Mouse (Mus musculus): ENCODE measurements around the gene Shd.
A peak's percentile ranks its signal among the peaks of the same experiment; 100 is the strongest.

The Shd gene

DNA sequence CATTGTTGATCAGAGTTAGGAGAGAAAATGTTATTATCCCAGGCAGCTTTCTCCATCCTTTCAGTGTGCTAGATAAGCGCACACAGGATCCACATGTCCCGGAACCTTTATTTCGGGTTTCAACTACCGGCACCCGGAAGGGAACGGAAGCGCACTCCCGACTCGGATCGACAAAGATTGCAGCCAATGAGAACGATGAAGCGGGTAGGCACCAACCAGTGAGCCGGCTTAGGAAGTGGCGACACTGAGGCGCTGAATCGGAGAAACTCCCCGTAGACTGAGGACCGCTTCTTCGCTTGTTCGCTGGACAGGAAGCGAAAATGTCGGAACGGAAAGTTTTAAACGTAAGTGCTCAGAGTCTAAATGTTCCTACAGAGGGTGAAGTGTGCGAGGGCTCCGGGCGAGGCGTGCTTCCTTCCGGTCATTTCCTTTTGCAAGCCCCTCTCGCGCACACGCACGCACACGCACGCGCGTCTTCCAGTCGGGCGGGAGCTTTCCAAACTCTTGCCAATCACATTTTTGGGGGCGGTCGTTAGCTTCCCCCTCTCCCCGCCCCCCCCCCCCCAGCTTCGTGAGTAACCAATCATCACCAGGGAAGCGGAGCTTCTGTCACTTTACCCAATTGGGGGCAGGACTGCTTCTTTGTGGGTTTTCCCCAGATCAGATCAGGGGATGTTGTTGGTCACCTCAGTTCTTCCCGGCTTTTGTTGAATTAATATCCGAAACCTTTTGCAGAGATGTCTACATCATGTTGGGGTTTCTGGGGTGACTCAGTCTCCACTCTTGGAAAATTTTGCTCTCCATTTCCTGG lies 11.1 kb upstream of the Shd start, which contains the start of gene Yju2:
Yju2 (plus strand) TSS at position 182 of the 811 bp plus-strand sequence.
- DNase-seq (ENCODE audit: low spot score) = peak; percentile 96

DNA sequence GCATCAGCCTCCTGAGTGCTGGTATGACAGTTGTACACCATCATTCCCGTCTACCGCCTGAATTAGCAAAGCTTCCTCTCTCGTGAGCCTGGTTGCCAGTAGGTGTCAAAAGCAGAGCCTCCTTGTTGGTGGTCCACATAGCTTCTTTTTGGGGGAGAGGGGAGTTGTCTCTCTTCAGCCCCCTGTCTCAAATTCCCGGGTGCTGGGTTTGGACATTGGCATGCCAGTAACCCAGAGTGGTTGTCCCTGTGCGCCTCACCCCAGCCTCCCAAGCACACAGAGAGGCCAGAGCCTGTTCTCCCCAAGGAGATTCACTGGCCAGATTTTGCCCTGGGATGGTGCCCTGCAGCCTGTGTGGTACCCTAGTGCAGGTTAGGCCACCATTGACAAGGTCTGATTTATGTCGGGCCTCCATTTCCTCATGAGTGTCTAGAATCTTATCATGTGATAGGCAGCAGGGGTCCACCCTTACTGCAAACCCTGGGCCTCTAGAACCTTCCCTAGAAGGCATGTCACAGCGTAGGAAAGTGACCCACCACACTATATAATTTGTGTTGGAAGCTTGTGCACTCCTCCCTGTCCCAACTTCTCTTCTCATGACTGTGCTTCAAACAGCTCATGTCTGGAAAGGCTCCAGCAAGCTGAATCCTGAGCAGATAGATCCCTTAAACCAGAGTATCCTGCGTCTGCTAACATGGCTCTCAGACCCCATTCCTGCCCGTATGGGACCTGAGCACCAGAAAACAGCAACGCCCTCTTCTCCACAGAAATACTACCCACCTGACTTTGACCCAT lies 10.1 kb upstream of the Shd start:
- no peak for DNase-seq (ENCODE audit: low spot score)

DNA sequence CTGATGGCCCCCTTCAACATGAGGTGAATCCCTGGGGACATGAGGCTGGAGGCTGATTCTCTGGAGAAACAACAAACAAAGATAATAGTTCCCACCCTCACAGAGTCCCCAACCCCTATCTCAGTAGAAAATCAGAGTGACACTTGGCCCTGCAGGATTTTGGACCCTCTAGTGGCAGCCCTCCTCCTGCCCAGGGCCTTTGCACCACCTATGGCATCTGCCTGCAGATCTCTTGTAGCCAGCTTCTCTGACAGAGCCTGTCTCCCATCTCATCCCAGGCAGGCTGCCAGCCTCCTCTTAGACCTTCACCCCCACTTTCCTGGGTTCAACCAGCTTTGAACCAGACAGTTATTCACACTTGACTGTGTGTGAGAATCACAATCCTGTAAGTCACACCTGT lies 9.5 kb upstream of the Shd start:
- DNase-seq (ENCODE audit: low spot score) = no peak

DNA sequence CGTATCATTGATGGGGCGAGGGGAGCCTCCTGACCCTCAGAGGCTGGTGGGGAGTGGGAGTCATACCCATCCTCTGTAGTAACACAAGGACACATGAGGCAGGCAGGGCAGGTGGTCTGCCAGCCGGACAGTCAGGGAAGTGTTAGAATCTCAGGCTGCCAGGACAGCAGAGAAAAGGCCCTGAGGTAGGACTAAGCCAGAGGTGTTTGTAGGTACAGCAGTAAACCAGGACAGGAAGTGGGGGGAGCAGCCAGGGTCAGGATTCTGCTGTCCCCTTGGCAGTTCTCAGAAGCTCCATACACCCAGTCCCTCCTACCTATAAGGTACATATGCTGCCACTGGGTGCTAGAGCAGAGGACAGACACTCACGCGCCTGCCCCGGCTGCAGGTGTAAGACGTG lies 8.6 kb upstream of the Shd start:
- no peak for DNase-seq (ENCODE audit: low spot score)

DNA sequence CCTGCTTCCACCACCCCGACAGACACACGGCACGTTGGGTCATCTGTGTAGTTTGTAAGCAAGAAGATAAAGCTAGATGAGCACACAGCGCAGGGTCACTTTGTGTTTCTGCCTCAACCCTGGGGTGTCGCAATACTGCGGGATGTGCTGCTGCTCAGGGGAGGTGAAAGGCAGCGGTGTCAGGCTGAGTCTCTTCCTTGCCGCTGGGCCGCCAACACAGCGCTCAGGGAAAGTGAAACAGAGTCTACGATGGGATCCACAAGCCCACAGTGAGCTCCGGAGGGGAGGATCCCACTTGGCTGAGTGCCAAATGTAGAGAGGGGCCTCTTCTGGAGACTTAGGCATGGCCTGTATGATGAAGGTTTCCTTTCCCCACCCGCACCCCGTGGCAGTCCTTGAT lies 7.1 kb upstream of the Shd start:
- no peak for DNase-seq (ENCODE audit: low spot score)

DNA sequence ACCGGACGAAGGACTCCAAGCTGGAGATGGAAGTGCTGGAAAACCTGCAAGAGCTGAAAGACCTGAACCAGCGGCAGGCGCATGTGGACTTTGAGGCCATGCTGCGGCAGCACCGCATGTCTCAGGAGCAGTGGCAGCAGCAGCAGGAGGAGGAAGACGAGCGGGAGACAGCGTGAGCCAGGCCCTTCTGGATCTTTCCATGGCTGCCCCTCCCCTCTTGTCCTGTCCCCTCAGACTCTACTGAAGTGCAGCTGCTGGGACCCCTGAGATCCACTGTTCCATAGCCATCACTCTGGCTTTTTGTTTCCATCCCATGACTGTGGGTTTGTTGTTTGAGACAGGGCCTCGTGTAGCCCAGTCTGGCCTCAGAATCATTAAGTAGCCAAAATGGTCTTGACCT lies 5.8 kb upstream of the Shd start:
- no peak for DNase-seq (ENCODE audit: low spot score)

DNA sequence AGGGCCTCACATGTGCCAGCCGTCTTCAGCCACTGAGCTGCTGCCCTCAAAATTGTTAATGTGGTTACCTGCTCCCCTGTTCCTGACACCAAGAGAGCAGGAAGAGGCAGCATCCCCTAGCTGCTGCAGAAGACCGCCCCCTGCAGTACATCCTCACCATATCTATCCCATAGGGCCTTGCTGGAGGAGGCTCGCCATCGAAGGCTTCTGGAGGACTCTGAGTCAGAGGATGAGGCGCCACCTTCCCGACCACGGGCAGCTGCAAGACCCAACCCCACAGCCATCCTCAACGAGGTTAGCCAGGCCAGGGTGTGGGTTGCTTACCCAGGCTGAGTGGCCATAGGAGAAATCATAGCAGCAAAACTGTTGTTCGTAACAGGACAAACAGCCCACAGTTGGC lies 5.3 kb upstream of the Shd start:
- DNase-seq (ENCODE audit: low spot score) = no peak

DNA sequence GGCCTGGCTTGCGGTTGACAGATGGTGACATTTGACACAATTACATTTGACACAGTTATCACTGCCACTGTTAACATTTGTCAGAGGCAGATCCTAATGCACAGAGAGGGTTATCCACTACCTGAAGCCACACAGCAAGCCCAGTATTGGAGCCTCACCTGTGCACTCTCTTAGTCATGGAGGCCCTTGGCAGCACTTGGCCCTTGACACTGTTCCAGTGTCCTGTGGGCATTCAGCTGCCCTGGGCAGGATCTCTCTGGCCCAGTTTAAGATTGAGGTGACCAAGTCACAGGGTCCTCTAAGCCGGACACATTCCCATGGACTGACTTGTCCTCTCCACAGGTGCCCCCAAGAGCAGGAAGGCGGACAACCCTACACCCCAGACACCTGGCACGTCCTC lies 3.1 kb upstream of the Shd start:
- DNase-seq (ENCODE audit: low spot score) = no peak

DNA sequence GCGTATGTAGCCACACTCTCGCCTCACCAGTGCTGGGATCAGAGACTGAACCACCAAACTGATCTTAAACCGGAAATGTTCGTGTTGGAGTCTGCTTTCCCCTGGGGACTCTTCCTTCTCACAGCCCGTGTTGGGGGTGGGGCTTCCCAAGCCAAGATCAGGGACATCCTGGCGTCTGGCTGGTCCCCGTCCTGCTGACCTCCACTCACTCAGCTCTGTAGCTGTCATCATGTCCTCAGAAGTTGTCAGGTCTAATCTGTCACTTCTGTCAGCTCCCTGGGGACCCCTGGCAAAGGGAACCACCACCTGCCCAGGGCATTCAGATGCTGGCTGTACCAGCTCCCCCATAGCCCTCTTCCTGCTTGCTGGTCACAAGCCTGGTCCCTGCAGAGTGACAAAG lies 2.1 kb upstream of the Shd start:
- DNase-seq (ENCODE audit: low spot score) = no peak

DNA sequence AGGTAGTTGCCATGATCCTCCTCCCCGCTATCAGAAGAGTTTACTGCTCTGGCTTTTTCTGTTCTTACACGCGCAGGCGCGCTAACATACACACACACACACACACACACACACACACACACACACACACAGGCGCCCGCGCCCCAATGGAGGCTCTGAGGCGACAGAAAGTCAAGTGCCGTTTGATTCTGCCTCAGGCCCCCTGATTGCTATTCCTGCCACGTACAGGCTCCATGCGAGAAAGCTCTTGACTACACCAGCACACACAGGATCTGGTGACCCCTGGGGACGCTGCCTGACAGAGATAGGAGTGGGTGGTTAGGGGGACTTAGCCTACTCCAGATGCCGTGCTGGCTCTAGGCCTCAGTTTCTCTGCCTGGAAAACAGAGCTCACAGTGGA lies 707 bp upstream of the Shd start:
- no peak for DNase-seq (ENCODE audit: low spot score)

DNA sequence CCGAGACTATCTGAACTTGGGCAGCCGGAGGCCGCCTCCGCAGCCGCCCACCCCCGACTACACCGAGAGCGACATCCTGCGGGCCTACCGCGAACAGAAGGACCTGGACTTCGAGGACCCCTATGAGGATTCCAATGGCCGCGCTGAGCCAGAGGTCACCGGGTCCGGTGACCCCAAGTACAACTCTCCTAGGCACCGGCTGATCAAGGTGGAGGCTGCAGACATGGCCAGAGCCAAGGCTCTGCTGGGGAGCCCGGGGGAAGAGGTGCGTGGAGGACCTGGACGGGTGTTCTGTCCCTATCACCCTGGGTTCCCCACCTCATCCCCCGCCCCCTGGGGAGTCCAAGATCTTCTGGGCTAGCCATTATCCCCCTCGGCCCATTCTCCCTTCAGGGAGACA lies 1.2 kb downstream of the Shd start:
- DNase-seq (ENCODE audit: low spot score) = no peak

DNA sequence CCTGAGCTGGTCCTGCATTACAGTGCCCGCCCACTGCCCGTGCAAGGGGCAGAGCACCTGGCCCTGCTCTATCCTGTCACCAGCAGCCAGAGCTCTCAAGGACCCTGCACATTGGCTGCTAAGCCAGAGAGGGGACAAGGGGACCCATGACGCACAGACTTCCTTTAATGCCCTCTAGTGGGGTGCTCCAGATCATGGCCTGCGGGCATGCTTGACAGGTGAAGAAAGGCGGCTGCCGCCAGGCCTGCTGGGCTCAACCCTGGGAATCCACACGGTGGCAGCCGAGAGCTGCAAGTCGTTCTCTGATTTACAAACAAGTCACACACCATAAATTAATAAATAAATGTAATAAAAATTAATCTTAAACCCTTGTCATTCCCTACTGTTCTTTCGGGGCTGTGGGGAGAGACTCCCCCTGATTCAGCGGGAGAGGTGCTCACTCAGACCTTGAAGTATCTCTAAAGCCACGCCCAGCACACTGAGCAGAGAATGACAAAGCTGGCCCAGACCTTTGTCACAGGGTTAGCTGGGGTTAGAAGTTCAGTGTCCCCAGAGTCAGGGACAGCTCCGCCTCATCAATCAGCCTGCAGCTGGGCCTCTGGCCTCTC lies 6.1 kb downstream of the Shd start:
- peak; percentile 72 for DNase-seq (ENCODE audit: low spot score)

DNA sequence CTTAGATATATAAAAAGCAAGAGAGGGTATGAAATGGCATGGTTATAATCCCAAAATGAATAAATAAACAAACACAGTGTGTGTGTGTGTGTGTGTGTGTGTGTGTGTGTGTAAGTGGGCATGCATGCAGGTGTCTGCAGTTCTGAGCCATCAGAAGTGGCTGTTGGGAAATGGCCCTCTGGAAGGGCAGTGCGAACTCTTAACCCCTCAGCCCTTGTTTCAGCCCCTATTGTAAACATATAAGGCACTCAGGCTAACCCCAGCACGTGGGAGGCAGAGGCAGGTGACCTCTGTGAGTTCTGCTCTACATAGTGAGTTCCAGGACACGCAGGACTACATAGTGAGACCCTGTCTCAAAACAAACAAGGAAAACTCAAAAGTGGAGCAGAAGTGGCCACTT lies 7.0 kb downstream of the Shd start:
- DNase-seq (ENCODE audit: low spot score) = peak; percentile 42

DNA sequence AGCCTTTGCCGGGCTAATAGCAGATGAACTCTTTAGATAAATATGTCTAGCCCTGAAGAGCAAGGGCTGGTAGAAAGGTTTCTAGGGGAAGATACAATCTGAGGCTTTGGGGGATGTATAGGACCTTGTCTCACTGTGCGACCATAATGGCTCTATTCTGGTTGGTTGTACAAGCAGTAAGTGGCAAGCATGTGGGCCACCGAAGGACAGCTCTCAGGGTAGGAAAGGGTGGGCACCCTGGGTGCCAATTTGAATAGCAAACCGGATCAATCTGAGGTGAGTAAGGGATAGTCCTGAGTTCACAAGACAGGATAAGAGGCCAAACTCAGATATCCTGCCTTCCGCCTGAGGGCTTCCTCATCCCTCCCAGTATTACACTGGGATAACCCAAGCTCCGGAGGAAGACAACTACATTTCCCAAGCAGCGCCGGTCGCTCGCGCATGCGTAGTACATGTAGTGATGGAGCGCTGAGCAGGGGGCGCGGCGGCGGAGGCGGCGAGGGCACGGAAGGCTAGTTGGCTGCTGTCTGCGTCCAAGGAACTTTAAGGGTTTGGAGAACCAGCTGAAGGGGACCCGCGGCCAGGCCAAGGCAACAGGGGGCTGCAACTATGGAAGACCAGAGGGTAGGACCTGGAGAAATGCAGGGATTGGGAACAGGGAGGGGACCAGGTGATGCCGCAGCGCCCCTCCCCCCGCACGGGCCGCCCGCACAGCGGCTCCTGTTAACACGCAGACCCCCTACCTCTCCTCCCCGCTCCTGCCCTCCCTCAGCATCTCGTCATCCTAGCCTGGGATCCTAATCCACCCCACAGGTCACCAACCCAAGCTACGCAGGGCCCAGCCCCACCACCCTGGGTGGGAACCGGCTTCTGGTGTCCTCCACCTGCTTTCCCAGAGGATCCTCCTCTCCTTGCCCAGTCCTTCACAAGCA lies 16.0 kb downstream of the Shd start, which contains the start of gene Fsd1:
Fsd1 (plus strand) TSS at position 480 of the 932 bp plus-strand sequence.
- DNase-seq (ENCODE audit: low spot score) = no peak

DNA sequence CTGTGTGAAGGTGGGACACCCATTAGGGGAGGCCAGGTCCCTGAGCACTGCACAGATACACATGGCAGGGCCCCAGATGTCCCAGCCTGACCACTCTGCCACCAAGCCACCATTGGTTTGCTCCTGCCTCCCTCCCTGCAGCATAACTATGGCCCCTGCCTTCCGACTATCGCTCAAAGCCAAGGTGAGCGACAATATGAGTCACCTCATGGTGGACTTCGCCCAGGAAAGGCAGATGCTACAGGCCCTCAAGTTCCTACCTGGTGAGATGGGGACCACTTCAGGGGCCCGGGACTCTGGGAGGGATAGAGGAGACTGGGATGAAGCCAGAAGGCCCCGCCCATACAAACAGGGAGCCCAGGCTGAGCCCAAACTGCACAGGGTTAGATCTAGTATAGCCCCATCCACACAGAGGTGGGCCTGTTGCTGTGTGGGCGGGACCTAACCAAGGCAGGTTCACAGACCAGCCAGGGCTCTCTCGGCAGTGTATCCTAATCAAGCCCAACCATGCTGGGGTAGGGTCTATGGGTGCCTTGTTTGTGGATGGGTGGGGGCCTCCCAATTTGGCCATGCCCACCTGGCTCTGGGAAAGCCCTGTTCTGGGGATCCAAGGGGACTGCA lies 20.1 kb downstream of the Shd start:
- DNase-seq (ENCODE audit: low spot score) = no peak

DNA sequence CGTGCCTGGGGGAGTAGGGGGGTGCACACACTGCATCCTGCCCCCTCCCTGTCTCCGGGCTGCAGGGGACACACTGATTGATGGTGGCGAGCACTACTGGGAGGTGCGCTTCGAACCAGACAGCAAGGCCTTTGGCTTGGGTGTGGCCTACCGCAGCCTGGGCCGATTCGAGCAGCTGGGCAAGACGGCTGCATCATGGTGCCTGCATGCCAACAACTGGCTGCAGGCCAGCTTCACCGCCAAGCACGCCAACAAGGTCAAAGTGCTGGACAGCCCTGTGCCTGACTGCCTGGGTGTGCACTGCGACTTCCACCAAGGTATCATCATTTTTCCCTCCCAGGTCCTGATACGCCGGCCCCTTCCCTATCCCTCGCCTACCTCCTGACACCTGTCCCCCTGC lies 25.7 kb downstream of the Shd start:
- no peak for DNase-seq (ENCODE audit: low spot score)

DNA sequence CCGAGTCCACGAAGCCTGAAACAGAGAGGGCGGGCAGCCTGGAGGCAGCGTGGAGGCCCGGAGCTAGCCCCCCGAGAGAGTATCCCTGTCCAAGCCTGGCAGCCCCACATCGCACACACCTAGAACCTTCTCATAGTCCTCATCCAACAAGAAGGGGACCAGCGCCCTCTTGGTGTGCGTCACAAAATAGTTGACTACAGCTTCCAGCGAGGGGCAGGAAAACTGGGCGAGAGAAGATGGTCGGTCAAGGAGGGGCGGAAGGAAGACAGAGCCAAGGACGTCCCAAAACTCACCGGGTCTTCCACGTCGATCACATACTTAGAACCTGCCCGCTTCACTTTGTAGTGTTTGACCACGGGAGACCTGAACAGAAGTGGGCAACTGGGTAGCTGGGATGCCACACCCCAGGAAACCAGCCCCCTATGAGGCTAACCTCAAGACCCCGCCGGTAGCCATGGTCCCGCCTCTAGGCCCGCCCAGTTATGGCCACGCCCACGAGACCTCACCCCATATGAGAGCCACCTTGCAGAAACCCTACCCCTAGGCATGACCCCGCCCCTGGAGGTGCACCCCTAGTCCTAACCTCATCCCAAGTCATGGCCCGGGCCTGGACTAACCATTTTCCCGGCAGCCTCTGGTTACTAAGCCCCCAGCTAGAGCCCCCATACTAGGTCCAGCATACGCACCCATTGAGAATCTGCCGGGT lies 29.7 kb downstream of the Shd start:
- no peak for DNase-seq (ENCODE audit: low spot score)

DNA sequence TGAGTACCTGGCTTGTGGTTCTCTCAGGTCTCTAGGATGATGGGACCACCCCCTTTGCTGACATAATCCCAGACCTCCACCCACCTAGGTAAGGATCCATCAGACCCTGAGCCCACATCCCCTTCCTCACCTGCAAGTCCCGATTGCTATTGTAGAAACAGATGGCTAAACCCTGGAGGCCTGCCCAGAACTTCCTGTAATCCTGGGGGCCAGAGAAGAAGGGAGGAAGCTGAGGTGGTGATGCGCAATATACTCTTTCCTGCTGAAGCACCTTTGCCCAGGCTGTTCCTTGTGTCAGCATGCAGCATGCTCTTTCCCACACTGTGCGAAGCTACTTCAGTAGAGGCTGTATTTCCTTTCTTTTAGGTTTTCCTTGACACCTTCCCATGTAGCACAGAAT lies 32.7 kb downstream of the Shd start:
- DNase-seq (ENCODE audit: low spot score) = no peak

DNA sequence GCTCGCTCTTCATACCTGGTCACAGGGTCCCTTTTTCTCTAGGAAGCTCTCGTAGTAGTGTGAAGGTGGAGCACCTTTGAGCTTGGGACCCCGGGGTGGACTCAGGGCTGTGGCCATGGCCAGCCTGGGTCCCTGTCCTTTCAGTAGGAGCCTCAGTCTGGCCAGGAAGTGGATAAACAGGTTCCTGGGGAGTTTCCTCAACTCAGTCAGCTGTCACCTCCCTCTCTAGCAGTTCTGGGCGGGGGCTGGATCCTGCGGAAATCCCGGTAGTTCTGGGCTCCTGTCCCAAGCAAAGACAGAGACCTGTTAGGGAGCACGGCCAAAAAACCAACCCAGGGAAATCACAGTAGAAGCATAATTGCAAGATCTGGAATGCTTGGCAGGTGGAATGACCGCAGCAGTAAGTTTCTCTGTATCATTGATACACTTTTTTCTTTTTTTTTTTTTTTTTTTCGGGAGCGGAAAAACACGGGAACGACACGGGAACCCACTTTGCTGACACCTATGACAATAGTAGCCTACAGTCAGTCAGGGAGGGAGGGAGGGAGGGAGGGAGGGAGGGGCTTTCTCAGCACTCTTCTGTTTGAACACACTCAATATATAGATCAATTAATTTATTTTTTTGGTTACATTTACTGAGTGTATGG lies 35.3 kb downstream of the Shd start, which contains the start of the genes Stap2 and Mpnd:
Stap2 (minus strand) TSS at position 170 of the 647 bp plus-strand sequence.
Mpnd (plus strand) TSS at position 297 of the 647 bp plus-strand sequence.
- DNase-seq (ENCODE audit: low spot score) = peak; percentile 53

DNA sequence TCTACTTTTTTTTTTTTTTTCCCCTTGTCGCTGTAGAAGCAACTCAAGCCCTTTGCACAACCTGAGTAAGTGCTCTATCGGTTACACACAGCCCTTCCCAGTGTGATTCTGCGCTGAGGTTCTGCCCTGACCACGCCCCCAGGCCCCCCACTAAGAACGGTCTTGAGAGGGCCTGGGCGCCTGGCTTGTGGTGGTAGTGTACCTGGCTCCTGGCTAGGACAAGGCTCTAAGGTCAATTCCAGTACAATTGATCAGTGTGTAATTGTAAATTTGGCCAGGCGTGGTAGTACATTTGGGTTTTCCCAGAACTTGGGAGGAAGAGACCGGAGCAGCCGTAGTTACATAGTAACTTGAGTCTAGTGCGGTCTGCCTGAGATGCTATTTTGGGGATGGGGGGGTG lies 36.7 kb downstream of the Shd start:
- DNase-seq (ENCODE audit: low spot score) = peak; percentile 82

All from yolk sac, embryonic 10.5 days (tissue).